Mouse (Mus musculus): Measurements from ENCODE around the gene Tox2. TPM values are rescaled to one million over a fixed set of nuclear protein-coding genes. Genes with fewer than 3 reads are reported as not detected.
A peak's percentile ranks its signal among the peaks of the same experiment; 100 is the strongest.

The Tox2 gene
- polyA plus RNA-seq, 1 experiment from 2014 or later: 24.6 TPM

DNA sequence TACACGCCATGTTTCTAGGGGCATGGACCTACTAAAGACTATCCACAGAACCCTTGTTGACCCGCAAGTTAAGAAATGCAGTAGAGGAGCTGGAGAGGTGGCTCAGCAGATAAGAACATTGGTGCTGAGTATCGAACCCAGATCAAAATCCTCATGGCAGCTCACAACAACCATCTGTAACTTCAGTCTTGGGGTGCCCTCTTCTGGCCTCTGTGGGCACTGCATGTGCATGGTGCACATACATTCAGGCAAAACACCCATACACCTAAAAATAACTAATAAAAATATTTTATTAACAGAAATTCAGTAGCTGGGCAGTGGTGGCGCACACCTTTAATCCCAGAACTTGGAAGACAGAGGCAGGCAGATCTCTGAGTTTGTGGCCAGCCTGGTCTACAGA lies 140.7 kb downstream of the Tox2 start:
- no peak for ATAC-seq (ENCODE audit: low FRiP score)
- no peak overlapping the region for H3K4me3 ChIP-seq
- WGBS: 90% methylated on average over 4 of the region's 4 CpGs

DNA sequence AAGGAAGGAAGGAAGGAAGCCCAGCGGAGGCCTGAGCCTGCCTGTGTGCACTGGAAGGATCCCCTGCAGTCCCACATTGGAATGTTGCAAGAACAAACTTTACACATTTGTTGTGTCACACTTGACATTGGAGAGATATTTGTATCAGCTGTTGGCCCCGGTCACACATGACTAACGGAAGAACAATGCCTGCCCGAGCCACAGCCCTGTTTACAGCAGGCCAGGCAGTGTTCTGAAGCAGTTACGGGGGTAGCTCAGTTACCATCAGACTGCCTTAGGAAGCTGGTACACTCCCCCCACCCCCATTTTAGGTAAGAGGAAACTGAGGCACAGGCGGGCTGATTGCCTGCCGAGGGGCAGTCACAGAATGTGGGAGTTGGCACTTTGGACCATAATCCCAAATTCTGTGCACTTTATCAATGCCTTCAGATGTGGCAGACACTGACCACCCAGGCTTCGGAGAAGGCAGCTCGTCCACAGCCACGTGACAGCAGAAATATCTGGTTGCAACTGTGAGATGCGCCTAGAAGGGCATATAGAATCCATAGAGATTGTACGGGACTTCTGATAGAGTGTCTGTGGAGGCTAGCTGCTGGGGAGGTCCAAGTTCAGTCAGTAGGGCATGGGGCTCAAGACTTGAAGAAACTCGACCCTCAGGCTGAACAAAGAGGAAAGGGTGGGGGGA lies 142.2 kb downstream of the Tox2 start:
- H3K27me3 ChIP-seq: peaks cover 17% of the 10 kb centered on the region
- H3K4me2 ChIP-seq (replicated peaks): no peak overlapping the region
- no peaks in the 10 kb centered on the region for H3K36me3 ChIP-seq
- H3K9me3 ChIP-seq (replicated peaks): no peaks in the 10 kb centered on the region
- no peak overlapping the region for H3K4me3 ChIP-seq
- no peak overlapping the region for H3K27ac ChIP-seq
- WGBS: 75% methylated on average over 13 of the region's 13 CpGs
- ATAC-seq (ENCODE audit: low FRiP score): no peak
- no peak overlapping the region for H3K9ac ChIP-seq
- no peaks in the 10 kb centered on the region for H3K4me1 ChIP-seq

More for the DNA sequence above, 140.7 kb downstream of the Tox2 start:
- no peaks in the 10 kb centered on the region for H3K36me3 ChIP-seq
- peaks cover 9% of the 10 kb centered on the region for H3K4me1 ChIP-seq
- peaks cover 31% of the 10 kb centered on the region for H3K27me3 ChIP-seq
- H3K27ac ChIP-seq: no peak overlapping the region
- H3K9me3 ChIP-seq (replicated peaks): no peaks in the 10 kb centered on the region
- H3K9ac ChIP-seq: no peak overlapping the region
- H3K4me2 ChIP-seq (replicated peaks): no peak overlapping the region

DNA sequence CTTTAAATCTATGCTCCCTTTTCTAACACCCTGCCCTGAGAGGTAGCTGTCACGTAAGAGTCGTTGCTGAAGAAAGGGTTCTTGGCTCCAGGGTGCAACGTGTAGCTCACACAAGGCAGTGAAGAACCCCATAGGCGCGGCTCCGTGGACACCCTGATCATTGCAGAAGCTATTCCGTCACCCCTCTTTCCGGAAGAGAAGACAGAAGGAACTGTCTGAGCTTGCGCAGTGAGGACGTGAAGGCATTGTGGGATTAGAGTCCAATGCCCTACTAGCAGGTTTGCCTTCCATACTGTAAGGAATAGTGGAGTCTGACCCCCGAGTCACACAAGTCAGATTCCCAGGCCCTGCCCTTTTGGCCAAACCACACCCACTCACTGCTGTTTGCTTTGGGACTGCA lies 143.6 kb downstream of the Tox2 start:
- Histone ChIP-seq H3K4me1 (no peaks in the 10 kb centered on the region), H3K9me3 (replicated peaks) (no peaks in the 10 kb centered on the region), H3K36me3 (no peaks in the 10 kb centered on the region), H3K27ac (no peak overlapping the region), H3K9ac (no peak overlapping the region), H3K4me2 (replicated peaks) (no peak overlapping the region), H3K4me3 (no peak overlapping the region), H3K27me3 (peaks cover 3% of the 10 kb centered on the region; the same call in 1 of the 2 replicates)
- 82% methylated on average over 11 of the region's 11 CpGs for WGBS
- no peak for ATAC-seq (ENCODE audit: low FRiP score)

DNA sequence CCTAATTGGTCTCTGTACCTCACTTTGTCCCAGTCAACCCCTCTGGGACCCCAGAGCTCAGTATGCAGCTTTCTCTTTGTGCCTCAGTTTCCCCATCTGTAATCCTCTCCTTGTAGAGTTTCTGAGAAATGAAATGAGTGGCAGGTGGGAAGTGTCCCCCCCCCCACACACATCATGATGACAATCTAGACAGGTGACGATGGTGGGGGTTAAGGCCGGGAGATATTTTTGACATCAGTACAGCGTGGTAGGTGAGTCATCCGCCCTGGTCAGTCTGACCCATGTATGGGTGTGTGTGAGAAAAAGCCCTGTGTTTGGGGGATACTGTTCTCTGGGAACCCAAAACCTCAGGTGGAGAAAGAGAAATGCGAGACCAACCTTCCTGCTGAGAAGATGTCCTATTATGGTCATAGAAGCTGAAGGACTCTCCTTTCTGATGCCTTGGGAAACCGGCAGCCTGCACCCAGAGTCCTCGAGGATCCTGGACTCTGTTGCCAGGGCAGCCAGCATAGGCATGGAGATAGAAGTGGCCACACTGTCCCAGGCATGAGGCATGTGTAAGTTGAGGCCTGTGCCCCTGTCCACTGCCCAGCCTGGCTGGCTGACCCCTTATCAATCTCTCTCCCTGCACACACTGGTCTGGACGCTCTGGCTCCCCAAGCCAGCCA lies 144.7 kb downstream of the Tox2 start:
- Histone ChIP-seq H3K27ac (no peak overlapping the region), H3K4me1 (no peaks in the 10 kb centered on the region), H3K9me3 (replicated peaks) (no peaks in the 10 kb centered on the region), H3K4me3 (no peak overlapping the region), H3K9ac (no peak overlapping the region), H3K27me3 (0 out of 2 replicates have a peak, but pooled peaks cover 6% of the 10 kb centered on the region), H3K36me3 (no peaks in the 10 kb centered on the region), H3K4me2 (replicated peaks) (no peak overlapping the region)
- ATAC-seq (ENCODE audit: low FRiP score): no peak
- 85% methylated on average over 8 of the region's 8 CpGs for WGBS

DNA sequence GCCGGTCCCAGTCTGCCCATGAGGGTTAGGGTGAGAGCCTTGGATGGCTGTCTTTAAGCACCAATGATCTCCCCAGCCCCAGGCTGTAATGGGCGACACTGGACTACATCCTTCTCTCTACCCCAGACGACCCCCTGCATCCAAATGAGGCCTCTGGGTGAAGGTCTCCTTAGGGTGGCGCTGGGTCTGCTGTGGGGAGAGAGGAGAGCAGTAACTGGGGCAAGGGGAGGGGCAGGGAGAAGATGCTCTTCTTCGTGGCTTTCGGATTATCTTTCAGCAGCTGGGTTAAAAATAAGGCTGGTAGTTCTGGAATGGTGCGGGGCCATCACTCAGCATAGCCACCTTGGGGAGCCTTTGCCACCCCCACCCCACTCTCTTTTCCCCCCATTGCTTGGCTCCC lies 145.8 kb downstream of the Tox2 start:
- WGBS: 78% methylated on average over 7 of the region's 7 CpGs
- H3K9ac ChIP-seq: no peak overlapping the region
- H3K4me2 ChIP-seq (replicated peaks): no peak overlapping the region
- H3K9me3 ChIP-seq (replicated peaks): no peaks in the 10 kb centered on the region
- 0 out of 2 replicates have a peak, but pooled peaks cover 6% of the 10 kb centered on the region for H3K27me3 ChIP-seq
- ATAC-seq (ENCODE audit: low FRiP score): no peak
- H3K4me1 ChIP-seq: no peaks in the 10 kb centered on the region
- no peak overlapping the region for H3K4me3 ChIP-seq
- H3K27ac ChIP-seq: no peak overlapping the region
- no peaks in the 10 kb centered on the region for H3K36me3 ChIP-seq

DNA sequence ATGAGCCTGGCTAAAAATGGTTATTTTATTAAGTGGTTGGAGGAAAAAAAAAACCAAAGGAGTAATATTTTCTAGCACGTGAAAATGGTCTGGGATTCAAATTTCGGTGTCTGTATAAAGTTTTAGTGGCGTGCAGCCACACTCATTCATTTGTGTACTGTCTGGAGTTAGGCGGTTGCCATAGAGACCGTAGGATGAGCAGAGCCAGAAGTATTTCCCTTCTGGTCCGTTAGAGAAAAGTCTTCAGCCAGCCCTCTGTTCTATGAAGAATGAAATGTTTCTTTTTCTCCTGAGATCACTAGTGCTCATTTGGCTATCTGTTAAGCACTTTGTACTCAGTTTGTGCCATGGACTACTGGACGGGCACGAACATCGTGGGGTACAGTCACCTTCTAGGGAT lies 146.5 kb downstream of the Tox2 start:
- Histone ChIP-seq H3K9ac (no peak overlapping the region), H3K36me3 (no peaks in the 10 kb centered on the region), H3K4me1 (no peaks in the 10 kb centered on the region), H3K27ac (no peak overlapping the region), H3K4me2 (replicated peaks) (no peak overlapping the region), H3K27me3 (peaks cover 9% of the 10 kb centered on the region; the same call in 1 of the 2 replicates), H3K9me3 (replicated peaks) (no peaks in the 10 kb centered on the region), H3K4me3 (no peak overlapping the region)
- WGBS: 66% methylated on average over 9 of the region's 9 CpGs
- ATAC-seq (ENCODE audit: low FRiP score): no peak

DNA sequence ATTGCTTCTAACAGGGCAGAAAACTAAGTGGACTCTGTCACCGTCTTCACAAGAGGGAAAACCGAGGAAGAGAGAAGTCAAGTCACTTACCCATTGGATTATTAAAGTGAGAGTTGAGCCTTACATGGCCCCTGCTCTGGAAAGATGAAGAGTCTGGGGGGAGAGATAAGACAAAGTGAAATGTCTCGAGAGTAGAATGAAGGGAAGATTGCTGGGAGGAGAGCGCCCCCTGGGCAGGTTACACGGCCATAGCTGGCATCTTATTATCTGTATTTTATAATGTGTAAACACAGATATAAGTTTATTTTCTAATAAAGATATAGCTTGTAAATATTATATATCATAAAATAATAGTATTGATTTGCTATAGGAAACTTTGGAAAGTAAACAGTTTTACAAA lies 147.5 kb downstream of the Tox2 start:
- Histone ChIP-seq H3K4me1 (no peaks in the 10 kb centered on the region), H3K9me3 (replicated peaks) (no peaks in the 10 kb centered on the region), H3K4me3 (no peak overlapping the region), H3K4me2 (replicated peaks) (no peak overlapping the region), H3K9ac (no peak overlapping the region), H3K27ac (no peak overlapping the region), H3K27me3 (peaks cover 6% of the 10 kb centered on the region; the same call in 1 of the 2 replicates), H3K36me3 (no peaks in the 10 kb centered on the region)
- WGBS: 56% methylated on average over 5 of the region's 5 CpGs
- no peak for ATAC-seq (ENCODE audit: low FRiP score)

DNA sequence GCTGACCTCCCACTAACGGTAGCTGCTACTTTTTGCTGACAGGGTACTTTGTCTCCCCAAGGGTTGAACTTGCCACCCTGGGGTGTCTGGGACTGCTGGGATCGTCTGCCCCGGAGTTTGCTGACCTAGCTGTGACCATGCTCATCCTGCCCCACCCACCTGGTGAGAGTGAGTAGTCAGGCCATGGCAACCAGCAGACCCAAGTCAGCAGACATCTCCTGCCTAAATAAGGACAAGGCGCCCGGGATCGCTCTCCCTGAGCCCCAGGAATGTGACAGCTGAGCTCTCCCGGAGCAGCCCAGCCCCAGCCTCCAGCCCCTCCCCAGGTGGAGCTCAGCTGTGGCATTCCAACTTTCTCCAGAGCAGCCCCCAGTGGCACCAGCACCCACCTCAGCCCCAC lies 150.8 kb downstream of the Tox2 start:
- no peak for ATAC-seq (ENCODE audit: low FRiP score)
- no peak overlapping the region for H3K9ac ChIP-seq
- H3K4me2 ChIP-seq (replicated peaks): no peak overlapping the region
- H3K4me1 ChIP-seq: no peaks in the 10 kb centered on the region
- no peak overlapping the region for H3K27ac ChIP-seq
- H3K4me3 ChIP-seq: no peak overlapping the region
- WGBS: 17% methylated on average over 7 of the region's 7 CpGs
- H3K36me3 ChIP-seq: no peaks in the 10 kb centered on the region
- peaks cover 6% of the 10 kb centered on the region; the same call in 1 of the 2 replicates for H3K27me3 ChIP-seq
- H3K9me3 ChIP-seq (replicated peaks): no peaks in the 10 kb centered on the region

DNA sequence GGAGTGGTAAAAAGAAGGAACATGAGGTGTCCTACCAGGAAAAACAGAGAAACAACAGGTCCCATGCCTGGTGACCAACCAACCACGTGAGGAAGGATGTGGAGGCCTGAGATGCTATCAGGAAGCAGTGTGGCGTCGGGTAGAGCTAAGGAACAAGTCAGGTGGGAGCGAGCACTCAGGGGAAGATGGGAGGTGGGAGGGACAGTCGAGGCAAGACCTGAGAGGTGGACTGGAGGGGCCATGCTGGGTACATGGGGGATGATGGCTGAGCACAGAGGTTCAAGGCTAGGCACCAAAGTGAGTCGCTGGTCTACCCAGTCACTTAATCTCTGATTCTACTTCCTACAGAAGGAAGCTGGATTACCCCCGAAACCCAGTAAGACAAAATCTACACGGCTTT lies 152.7 kb downstream of the Tox2 start:
- H3K27me3 ChIP-seq: peaks cover 6% of the 10 kb centered on the region; the same call in 1 of the 2 replicates
- no peaks in the 10 kb centered on the region for H3K4me1 ChIP-seq
- no peaks in the 10 kb centered on the region for H3K9me3 ChIP-seq (replicated peaks)
- H3K4me2 ChIP-seq (replicated peaks): no peak overlapping the region
- ATAC-seq (ENCODE audit: low FRiP score): no peak
- no peak overlapping the region for H3K27ac ChIP-seq
- no peaks in the 10 kb centered on the region for H3K36me3 ChIP-seq
- WGBS: 79% methylated on average over 8 of the region's 8 CpGs
- no peak overlapping the region for H3K9ac ChIP-seq
- H3K4me3 ChIP-seq: no peak overlapping the region

DNA sequence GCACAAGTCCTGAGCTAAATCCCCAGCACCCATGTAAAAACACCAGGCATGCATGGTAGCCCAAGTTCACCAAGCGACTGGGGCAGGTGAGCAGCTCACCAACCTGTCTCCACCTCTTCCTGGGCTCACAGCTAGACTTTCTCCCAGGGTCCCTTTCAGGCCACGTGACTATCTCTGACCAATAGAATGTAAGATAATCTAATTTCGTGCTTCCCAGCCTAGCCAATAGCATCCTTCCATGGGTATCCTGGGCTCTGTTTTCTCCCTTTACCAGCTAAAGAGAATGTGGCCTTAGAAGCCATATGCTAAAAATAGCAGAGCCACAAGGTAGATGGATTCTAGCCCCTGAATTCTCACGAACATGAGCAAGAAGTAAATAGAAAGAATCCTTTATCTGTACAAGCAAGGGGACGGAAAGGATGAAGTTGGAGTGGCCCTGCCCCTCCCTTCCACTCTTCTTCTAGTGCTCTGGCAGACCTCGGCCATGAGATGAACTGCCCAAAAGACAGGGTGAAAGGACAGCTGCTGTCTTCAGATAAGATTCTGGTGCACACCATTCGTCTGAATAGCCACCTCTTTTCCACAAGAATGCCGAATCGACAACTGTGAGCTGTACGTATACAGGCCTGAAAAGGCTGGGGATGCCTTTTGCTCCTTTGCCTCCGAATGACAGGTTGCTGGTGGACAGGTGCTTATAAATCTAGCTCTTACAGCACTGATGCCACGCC lies 153.4 kb downstream of the Tox2 start:
- Histone ChIP-seq H3K27ac (0 out of 2 replicates have a peak overlapping the region, but pooled peaks have one; percentile 12), H3K4me2 (replicated peaks) (no peak overlapping the region), H3K9ac (no peak overlapping the region), H3K4me1 (no peaks in the 10 kb centered on the region), H3K27me3 (peaks cover 6% of the 10 kb centered on the region; the same call in 1 of the 2 replicates), H3K9me3 (replicated peaks) (no peaks in the 10 kb centered on the region), H3K36me3 (no peaks in the 10 kb centered on the region), H3K4me3 (no peak overlapping the region)
- WGBS: 83% methylated on average over 12 of the region's 12 CpGs
- no peak for ATAC-seq (ENCODE audit: low FRiP score)

DNA sequence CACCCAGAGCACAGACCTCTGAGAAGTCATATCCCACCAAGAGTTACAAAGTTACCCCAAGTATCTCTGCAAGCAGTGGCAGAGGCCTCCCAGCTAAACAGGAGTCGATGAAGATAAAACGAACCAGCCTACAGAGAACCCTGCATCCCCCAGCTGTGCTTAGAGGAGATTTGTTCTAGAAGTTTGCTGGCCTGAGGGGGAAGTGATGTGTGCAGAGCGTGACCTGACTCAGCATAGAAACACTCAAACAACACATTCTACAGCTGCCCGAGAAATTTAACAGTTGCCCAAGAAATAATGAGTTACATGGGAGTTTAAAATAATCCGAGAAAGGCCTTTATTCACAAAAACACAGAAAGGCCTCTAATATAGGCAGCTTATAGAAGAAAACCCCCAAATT lies 155.7 kb downstream of the Tox2 start:
- H3K27me3 ChIP-seq: peaks cover 3% of the 10 kb centered on the region; the same call in 1 of the 2 replicates
- H3K4me3 ChIP-seq: no peak overlapping the region
- H3K36me3 ChIP-seq: no peaks in the 10 kb centered on the region
- WGBS: 80% methylated on average over 5 of the region's 5 CpGs
- ATAC-seq (ENCODE audit: low FRiP score): no peak
- H3K9ac ChIP-seq: no peak overlapping the region
- H3K4me1 ChIP-seq: no peaks in the 10 kb centered on the region
- H3K27ac ChIP-seq: no peak overlapping the region
- no peak overlapping the region for H3K4me2 ChIP-seq (replicated peaks)
- no peaks in the 10 kb centered on the region for H3K9me3 ChIP-seq (replicated peaks)

DNA sequence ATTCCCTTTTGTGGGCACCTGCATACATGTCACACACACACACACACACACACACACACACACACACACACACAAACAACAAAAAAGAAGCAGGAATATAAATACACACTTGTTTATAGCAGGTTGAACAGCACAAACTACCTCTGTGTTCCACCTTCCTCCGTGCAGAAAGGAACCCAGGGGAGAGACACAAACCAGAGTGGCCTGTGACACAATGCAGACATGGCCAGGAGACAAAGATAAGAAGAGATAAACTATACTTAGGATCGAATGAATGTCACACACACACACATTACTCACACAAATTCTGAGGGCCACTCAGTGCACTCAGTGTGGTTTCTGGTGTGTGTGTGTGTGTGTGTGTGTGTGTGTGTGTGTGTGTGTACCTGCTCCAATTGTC lies 156.3 kb downstream of the Tox2 start:
- H3K27me3 ChIP-seq: no peaks in the 10 kb centered on the region
- H3K4me3 ChIP-seq: no peak overlapping the region
- 76% methylated on average over 2 of the region's 2 CpGs for WGBS
- H3K4me1 ChIP-seq: no peaks in the 10 kb centered on the region
- no peak overlapping the region for H3K4me2 ChIP-seq (replicated peaks)
- no peaks in the 10 kb centered on the region for H3K9me3 ChIP-seq (replicated peaks)
- H3K36me3 ChIP-seq: no peaks in the 10 kb centered on the region
- no peak overlapping the region for H3K27ac ChIP-seq
- no peak for ATAC-seq (ENCODE audit: low FRiP score)
- no peak overlapping the region for H3K9ac ChIP-seq
